Mouse (Mus musculus): Measurements from ENCODE around the gene Mettl6. TPM values are rescaled to one million over a fixed set of nuclear protein-coding genes. Genes with fewer than 3 reads are reported as not detected.
A peak's percentile ranks its signal among the peaks of the same experiment; 100 is the strongest.

Mettl6 gene
- total RNA-seq, 2 experiments from 2014 or later: 16.5 to 16.9 TPM

GRCm38 (mm10) chr14:31431789-31432330 lies 63.0 kb downstream of the Mettl6 start:
- no peak for DNase-seq

- DNase-seq: no peak
These were observed 65.8 kb downstream of the Mettl6 start for GRCm38 (mm10) chr14:31429004-31429395.

GRCm38 (mm10) chr14:31428211-31429003 lies 66.4 kb downstream of the Mettl6 start:
- DNase-seq: peak; percentile 90

Other genes starting within 250 kb of the Mettl6 start
- 1 to 10 TPM; 5.5 to 6.4 TPM for gene Phf7, start 243.7 kb downstream of the Mettl6 start, total RNA-seq (2021)
- gene Bap1, start 243.6 kb downstream of the Mettl6 start, total RNA-seq (2021): 10 to 100 TPM; 54.4 to 54.8 TPM
- under 1 TPM; 0.21 to 0.29 TPM for gene Dnah1, start 171.1 kb downstream of the Mettl6 start, total RNA-seq (2021)
- 10 to 100 TPM; 36.1 to 36.7 TPM for gene Capn7, start 158.4 kb downstream of the Mettl6 start, total RNA-seq (2021)
- 10 to 100 TPM; 78.7 to 80.1 TPM for gene Sh3bp5, start 59.0 kb downstream of the Mettl6 start, total RNA-seq (2021)
- gene Eaf1, start 641 bp downstream of the Mettl6 start, total RNA-seq (2021): 10 to 100 TPM; 16.3 to 17.6 TPM
- gene Colq, start 96.3 kb upstream of the Mettl6 start, total RNA-seq (2021): 10 to 100 TPM; 10.1 to 12.7 TPM
- gene Gm49387, start 145.8 kb upstream of the Mettl6 start, total RNA-seq (2021): 1 to 10 TPM in 1 of 2 experiments, not detected in 1; 2.8 TPM
- 10 to 100 TPM; 13.0 to 14.7 TPM for gene Btd, start 146.0 kb upstream of the Mettl6 start, total RNA-seq (2021)
- gene Hacl1, start 146.2 kb upstream of the Mettl6 start, total RNA-seq (2021): 10 to 100 TPM; 10.9 to 14.0 TPM

All from heart, postnatal 4 days (tissue).